Mouse (Mus musculus) kidney, postnatal 25 days (tissue): ENCODE results near the gene Mfap3.

Experiments
- DNase-seq, 2 experiments: peaks; one replicate each; pipeline ENCODE4 v3.0.0; 2021; ENCODE audit warnings: mixed read lengths in 2 of 2

Mfap3 gene

DNA sequence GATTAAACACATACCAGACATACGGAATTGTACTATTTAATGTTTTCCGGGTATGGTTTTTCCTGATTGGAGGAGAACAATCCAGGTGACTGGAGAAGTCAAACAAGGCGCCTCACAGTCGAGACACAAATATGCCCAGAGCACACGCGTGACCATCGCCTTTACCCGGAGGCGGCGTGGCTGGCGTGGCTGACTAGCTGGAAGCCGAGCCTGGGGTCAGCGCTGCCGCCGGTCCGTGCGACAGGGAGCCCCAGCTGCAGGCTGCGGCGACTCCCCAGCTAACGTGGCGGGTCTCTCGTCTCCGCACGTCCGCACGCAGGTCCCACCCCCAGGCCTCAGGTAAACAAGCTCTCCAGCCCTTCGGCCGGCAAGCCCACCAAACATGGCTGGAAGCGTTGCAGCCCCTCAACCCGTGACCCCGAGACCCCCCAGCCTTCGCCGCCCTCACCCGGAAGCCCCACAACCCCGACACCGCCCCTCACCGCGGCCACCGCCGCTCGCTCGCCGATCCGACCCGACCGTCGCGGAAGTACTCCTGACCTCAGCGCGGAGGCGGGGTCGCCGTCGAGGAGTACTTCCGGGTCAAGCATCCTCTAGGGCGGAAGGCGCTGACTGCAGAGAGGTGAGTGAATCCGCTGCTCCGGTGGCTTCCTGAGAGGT lies at the start of gene Mfap3, which contains the start of gene Fam114a2:
TSS of gene Mfap3 (plus strand) at position 574 of the 660 bp plus-strand sequence.
TSS of gene Fam114a2 (minus strand) at position 527 of the 660 bp plus-strand sequence.
- DNase-seq: peak; percentile 95

- peak in 1 of 2 experiments; percentile 11 for DNase-seq
Measured at GRCm38 (mm10) chr11:57468706-57469105, 49.8 kb upstream of the Mfap3 start.

GRCm38 (mm10) chr11:57470056-57470455 lies 48.4 kb upstream of the Mfap3 start:
- no peak for DNase-seq

GRCm38 (mm10) chr11:57470979-57471378 lies 47.5 kb upstream of the Mfap3 start:
- DNase-seq: no peak

- DNase-seq: no peak
Measured at GRCm38 (mm10) chr11:57474296-57474941, 44.0 kb upstream of the Mfap3 start.

GRCm38 (mm10) chr11:57475119-57475518 lies 43.3 kb upstream of the Mfap3 start:
- DNase-seq: peak in 1 of 2 experiments; percentile 59

DNA sequence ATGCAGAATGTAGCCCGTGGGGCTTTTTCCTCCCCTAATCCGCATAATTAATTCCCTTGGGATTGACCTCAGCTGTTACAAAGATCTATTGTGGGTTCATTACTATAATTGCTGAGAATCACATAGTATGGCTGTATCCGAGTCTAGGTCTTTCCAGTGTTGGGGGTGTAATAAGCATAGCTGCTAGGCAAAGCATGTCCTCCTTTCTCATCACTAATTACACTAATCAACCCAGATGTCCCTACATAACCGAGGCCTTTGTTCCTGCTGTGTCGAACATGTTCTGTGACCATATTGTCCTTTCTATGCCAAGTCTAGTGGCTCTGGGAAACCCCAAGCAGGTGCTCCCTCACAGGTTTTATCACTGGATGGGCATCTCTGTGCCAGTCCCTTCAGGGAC lies 40.4 kb upstream of the Mfap3 start:
- DNase-seq: no peak

- DNase-seq: no peak
Measured at GRCm38 (mm10) chr11:57488436-57488835, 30.0 kb upstream of the Mfap3 start.

DNA sequence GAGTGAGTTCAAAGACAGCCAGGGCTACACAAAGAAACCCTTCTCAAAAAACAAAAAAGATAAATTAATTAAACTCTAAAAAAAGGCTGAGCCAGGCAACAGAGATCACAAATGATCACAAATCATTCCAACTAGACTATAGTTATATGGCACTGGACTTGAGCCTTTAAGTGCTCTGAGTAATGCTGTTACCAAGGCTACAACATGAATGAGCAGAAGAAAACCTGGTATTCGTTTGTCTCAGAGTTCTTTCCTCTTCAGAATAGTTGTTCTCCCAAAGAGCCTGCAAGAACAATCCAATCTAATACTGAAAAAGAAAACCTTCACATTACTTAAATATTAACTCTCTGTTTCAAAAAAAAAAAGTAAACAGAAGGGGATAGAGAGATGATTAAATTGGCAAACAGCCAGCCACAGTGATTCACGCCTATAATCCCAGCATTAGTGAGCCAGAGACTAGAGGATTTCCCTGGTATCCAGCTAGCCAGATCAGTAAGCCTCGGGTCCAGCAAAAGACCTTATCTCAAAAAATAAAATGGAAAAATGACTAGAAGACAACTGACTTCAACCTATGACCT lies 21.9 kb upstream of the Mfap3 start:
- no peak for DNase-seq

DNA sequence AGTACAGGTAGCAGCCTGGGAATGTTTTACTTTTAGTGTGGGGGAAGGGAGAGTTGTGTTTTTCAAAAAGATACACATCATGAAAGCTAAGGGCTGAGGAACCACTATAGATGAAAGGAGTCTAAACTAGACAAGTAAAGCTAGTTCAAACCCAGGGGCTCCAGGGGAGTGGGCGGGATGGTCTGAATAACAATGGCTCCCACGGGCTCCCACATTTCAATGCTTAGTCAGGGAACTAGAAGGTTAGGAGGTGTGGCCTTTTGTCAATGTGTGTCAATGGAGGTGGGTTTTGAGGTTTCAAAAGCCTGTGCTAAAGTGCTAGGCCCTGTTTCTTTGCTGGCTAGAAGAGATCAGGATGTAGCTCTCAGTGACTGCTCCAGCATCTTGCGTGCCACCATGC lies 20.8 kb upstream of the Mfap3 start:
- no peak for DNase-seq

DNA sequence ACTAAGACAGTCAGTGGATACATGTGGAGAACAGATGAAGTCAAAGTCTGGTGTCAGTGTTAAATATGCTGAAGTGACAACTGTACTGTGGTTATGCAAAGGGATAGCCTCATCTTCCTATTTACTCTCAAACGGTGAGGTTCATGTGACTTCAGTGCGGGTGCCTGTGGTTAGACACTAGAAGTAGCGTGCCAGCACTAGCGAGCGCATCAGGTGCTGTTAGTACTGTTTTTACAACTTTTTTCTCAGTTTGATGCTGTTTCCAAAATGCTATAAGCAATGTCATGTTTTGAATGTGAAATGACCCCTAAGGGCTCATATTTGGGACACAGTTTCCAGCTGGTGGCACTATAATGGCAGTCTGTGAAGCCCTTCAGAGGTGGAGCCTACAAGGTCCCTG lies 20.2 kb upstream of the Mfap3 start:
- DNase-seq: no peak

- DNase-seq: no peak
Measured at GRCm38 (mm10) chr11:57503155-57503554, 15.3 kb upstream of the Mfap3 start.

- DNase-seq: no peak
Measured at GRCm38 (mm10) chr11:57506899-57507298, 11.6 kb upstream of the Mfap3 start.

- DNase-seq: no peak
Measured at GRCm38 (mm10) chr11:57515218-57515617, 3.2 kb upstream of the Mfap3 start.

DNA sequence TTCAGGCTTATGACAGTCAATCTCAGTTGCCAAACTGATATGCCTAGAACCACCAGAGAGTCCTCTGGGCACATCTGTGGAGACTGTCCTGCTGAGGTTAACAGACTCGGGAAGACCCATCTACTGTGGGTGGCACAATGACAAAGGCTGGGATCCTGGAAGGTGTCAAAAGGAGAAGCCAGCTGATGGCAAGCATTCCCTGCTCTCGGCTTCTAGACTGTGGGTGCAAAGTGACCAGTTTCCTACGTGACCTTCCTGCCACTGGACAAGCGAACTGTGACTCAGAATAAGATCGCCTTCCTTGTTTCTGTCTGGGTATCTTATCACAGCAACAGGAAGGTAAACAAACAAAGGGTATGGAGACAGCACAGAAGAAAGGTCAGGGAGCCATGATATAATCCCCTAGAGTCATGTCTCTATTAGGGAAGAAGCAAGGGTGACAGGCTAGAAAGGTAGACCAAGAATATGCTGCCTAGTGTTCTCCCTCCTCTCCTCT lies 1.5 kb upstream of the Mfap3 start:
- DNase-seq: no peak

DNA sequence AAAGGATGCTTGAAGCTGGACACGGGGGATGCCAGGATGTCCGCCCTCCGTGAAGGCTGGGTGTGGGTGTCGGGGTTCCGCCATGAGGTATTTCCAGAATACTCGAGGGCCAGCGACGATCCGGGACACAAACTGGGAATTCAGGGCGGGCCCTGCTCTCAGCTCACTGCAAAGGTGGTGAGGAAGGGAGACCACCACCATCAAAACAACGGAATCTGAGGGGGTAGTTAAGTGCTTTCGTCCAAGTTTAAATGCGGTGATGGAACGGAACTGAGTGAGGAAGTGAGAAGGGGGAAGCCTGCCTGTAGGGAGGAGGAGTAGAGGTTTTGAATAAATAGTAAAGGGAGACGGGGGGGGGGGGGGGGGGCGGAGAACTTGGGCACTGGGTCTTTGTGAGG lies 286 bp downstream of the Mfap3 start:
- DNase-seq: no peak

- DNase-seq: no peak
Measured at GRCm38 (mm10) chr11:57519304-57519703, 840 bp downstream of the Mfap3 start.

GRCm38 (mm10) chr11:57521206-57521605 lies 2.7 kb downstream of the Mfap3 start:
- no peak for DNase-seq

- peak in 1 of 2 experiments; percentile 2 for DNase-seq
Measured at GRCm38 (mm10) chr11:57522046-57522445, 3.6 kb downstream of the Mfap3 start.

GRCm38 (mm10) chr11:57523418-57523817 lies 5.0 kb downstream of the Mfap3 start:
- no peak for DNase-seq

DNA sequence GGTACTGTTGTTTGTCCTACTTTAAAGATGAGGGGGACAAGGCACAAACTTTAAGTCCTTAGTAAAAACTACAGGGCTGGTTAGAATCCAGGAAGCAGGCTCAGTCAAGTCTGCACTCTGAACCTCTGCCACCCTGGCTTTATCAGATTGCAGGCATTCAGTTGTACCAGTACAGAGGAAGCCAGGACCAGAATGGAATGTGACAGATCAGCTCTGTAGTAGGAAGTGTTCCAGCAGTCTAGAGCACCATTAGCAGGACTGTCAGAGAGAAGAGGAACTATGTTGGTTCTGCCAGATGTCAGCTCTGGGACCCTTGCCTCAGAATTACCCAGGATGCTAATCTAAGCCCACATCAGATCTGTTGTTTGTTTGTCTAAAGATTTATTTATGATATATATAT lies 6.1 kb downstream of the Mfap3 start:
- DNase-seq: peak; percentile 18 to 47

- no peak for DNase-seq
Measured at GRCm38 (mm10) chr11:57525900-57526299, 7.4 kb downstream of the Mfap3 start.

DNA sequence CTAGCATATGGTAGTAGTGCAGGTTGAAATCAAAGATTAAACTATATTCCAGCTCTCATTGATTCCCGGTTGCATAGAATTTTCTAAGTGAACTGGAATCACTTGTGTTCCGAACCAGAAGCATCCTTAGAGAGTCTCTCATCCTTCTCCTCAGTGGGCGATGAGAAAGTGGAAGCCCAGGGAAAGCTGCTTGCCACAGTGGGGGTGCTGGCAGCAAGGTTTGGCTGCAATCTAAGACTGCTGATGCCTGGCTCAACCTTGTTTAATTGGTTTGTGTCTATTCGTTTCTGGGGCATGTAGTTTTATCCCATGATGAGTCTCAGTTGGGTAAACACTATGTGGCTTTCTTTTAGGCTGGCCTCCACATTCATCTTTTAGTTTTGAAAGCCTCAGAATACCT lies 9.0 kb downstream of the Mfap3 start:
- no peak for DNase-seq

DNA sequence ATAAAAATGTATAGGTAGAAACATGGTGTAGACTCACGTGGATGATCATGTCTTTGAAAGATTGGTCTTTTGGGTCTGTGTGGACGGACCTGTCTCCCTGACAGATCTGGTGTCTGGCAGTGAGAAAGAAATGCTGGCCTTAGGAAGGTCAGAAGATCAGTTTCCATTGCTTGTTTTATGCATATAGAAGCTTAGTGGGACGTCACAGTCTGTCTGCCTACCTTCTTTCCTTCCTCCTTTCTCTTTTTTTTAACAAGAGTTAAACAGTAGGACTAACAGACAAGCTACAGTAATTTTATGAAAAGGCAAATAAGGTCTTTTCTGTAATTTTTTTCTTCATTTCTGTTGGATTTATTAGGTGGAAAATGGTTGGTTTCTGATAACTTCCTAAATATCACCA lies 10.6 kb downstream of the Mfap3 start:
- no peak for DNase-seq
